Mouse (Mus musculus): ENCODE results near the gene Fam186a. TPM values are rescaled to one million over a fixed set of nuclear protein-coding genes. Genes with fewer than 3 reads are reported as not detected.
"Not testable (repeated sequence)": the region's sequence is repeated elsewhere in the genome, so short reads cannot be mapped to it uniquely, and the experiment has no call there.

The Fam186a gene
- total RNA-seq, 2 experiments from 2014 or later = not detected

GRCm38 (mm10) chr15:99937841-99938240 is 29.0 kb downstream of the Fam186a start:
- ATAC-seq (replicated peaks; ENCODE audit: low FRiP score, poor library complexity, severe bottlenecking) = no peak

- no peak for ATAC-seq (replicated peaks; ENCODE audit: low FRiP score, poor library complexity, severe bottlenecking)
Measured at GRCm38 (mm10) chr15:99936659-99937058, 30.2 kb downstream of the Fam186a start.

DNA sequence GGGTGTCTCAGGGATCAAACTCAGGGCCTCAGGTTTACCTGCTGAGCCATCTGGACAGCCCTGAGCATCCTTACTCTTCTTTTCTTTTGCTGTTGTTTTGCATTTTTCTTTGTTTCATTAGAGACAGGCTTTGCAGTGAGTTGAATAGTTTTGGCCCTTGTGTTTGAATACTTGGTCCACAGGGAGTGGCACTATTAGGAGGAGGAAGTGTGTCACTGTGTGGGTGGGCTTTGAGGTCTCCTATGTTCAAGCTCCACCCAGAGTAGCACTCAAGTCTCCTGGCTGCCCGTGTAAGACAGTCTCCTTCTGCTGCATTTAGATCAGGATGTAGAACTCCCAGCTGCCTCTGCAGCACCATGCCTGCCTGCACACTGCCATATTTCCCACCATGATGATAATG is 32.4 kb downstream of the Fam186a start:
- no peak for ATAC-seq (replicated peaks; ENCODE audit: low FRiP score, poor library complexity, severe bottlenecking)

GRCm38 (mm10) chr15:99931231-99931630 is 35.6 kb downstream of the Fam186a start:
- ATAC-seq (replicated peaks; ENCODE audit: low FRiP score, poor library complexity, severe bottlenecking) = no peak

DNA sequence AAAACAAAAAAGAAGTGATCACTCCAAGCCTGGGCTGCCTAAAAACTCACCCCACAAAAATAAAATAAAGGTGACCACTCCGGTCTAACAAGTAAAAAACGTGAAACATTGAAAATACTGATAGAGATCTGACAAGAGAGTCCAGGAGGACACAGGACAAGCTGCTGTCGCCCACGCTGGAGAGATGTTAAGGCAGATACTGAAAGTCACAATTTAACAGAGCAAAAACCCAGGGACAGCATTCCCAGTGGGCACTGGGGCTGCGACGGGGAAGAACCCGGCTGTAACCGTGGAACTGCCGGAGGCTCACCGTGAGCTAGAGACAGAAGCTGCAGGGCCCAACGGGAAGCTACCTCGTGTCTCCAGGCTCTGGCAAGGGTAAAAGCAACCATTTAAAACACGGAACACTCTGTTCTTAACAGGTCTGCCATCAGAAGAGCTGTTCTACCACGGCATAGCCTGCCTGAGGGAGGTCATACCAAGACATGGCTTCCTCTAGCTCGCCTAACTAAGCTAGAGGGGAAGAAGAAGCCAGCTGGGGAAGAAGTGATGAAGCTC is 47.2 kb downstream of the Fam186a start:
- no peak for ATAC-seq (replicated peaks; ENCODE audit: low FRiP score, poor library complexity, severe bottlenecking)

DNA sequence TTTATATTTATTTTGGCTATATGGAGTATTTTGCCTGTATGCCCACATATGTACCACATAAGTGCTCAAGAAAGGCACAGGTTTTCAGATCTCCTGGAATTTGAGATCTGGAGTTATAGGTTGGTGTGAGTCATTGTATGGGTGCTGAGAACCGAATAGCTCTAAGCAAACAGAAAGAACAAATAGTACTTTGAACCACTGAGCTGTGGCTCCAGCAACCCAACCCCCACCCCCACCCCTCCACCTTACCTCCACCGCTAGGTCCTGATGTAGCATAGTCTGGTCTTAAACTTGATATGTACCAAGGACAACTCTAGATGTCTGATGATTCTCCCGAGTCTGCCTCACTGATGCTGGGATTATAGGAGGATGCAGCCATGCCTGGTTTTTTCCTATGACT is 49.6 kb downstream of the Fam186a start:
- ATAC-seq (replicated peaks; ENCODE audit: low FRiP score, poor library complexity, severe bottlenecking) = no peak

- no peak for ATAC-seq (replicated peaks; ENCODE audit: low FRiP score, poor library complexity, severe bottlenecking)
Measured at GRCm38 (mm10) chr15:99914613-99915012, 52.2 kb downstream of the Fam186a start.

DNA sequence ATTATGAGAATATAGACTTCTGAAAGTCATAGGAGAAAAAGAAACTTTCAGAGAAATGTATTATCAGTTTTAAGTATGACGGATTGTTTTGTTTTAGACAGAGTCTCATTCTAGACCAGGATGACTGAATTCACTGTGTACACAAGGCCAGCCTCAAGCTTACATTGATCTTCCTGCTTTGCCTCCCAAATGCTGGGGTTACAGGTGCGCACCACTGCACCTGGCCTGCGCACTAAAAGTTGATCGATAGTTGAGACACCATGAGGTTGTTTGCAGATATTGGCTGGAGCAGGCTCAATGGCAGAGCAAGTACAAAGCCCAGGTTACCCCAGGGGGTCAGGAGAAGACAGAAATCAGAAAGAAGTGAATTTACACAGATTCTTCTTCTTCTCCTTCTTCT is 55.1 kb downstream of the Fam186a start:
- no peak for ATAC-seq (replicated peaks; ENCODE audit: low FRiP score, poor library complexity, severe bottlenecking)

GRCm38 (mm10) chr15:99909339-99909996 is 57.4 kb downstream of the Fam186a start:
- ATAC-seq (replicated peaks; ENCODE audit: low FRiP score, poor library complexity, severe bottlenecking) = 0 out of 2 replicates have a peak, but pooled peaks have one; percentile 25

DNA sequence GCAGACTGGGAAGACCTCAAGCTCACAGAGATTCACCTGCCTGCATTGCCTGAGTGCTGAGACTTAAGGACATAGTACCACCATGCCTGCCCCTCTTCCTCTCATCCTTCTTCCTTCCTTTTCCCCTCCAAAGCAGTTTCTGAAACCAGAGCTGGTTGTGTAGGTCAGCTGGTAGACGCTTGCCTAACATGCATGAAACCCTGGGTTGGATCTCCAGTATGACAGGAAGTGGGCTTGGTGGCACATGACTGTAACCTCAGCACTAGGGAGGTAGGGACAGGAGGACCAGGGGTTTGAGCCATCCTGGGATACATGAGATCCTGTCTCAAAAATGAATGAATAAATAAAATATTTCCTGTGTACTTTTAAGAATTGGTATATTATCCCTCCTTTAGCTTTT is 59.3 kb downstream of the Fam186a start:
- ATAC-seq (replicated peaks; ENCODE audit: low FRiP score, poor library complexity, severe bottlenecking) = no peak

DNA sequence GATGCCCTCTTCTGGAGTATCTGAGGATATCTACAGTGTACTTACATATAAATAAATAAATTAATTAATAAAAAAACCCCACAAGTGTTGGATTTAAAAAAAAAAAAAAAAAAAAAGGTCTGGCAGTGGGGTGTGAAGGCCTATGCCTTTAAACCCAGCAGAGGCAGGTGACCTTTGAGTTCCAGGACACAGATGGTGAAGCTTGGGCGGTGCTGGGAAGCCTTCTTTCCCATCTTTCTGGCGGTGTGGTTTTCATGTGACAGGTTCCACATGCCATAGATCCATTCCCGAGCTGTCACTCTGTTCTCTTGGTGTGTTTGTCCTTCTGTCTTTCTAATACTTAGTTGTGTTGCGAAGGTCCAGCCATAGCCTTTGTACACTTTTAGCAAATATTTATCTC is 59.8 kb downstream of the Fam186a start:
- no peak for ATAC-seq (replicated peaks; ENCODE audit: low FRiP score, poor library complexity, severe bottlenecking)

GRCm38 (mm10) chr15:99904841-99905240 is 62.0 kb downstream of the Fam186a start:
- ATAC-seq (replicated peaks; ENCODE audit: low FRiP score, poor library complexity, severe bottlenecking) = no peak

DNA sequence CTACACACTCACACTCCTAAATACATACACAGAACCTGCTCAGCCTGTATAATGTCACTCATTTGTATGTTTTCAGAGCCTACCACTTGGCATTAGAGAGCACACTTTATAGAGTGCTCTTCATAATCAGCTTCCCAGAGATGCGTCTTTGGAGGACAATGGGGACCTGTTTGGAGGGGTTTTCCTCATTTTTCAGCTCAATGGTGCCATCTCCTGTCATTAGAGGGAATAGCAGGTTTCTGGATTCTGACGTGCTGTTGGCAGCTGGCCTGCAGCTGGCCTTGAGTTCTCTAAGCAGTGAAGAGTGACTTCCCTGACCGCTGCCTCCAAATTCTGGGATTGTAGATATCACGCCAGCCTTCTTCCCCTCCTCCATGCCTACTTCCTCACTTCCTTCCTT is 62.5 kb downstream of the Fam186a start:
- ATAC-seq (replicated peaks; ENCODE audit: low FRiP score, poor library complexity, severe bottlenecking) = no peak

GRCm38 (mm10) chr15:99903227-99903626 is 63.6 kb downstream of the Fam186a start:
- ATAC-seq (replicated peaks; ENCODE audit: low FRiP score, poor library complexity, severe bottlenecking) = no peak

DNA sequence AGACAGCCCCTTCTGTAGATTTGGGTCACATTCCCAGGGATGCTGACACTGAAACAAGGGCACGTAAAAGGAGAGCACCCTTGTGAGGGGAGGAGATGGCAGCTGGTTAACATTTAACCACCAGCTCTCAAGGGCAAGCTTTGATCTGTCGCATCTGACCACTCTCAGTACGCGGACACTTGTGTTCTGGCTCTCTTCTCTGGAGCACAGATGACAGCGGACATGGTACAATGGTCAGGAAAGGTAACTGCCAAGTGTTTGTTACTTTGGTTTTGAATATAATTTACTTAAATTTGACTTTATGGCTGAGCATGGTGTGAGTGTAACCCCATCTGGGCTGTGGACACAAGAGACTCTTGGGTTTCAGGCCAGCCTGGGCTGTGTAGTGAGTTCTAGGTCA is 64.1 kb downstream of the Fam186a start:
- ATAC-seq (replicated peaks; ENCODE audit: low FRiP score, poor library complexity, severe bottlenecking) = no peak

GRCm38 (mm10) chr15:99896621-99897020 is 70.2 kb downstream of the Fam186a start:
- ATAC-seq (replicated peaks; ENCODE audit: low FRiP score, poor library complexity, severe bottlenecking) = no peak

- no peak for ATAC-seq (replicated peaks; ENCODE audit: low FRiP score, poor library complexity, severe bottlenecking)
Measured at GRCm38 (mm10) chr15:99891355-99891754, 75.5 kb downstream of the Fam186a start.

DNA sequence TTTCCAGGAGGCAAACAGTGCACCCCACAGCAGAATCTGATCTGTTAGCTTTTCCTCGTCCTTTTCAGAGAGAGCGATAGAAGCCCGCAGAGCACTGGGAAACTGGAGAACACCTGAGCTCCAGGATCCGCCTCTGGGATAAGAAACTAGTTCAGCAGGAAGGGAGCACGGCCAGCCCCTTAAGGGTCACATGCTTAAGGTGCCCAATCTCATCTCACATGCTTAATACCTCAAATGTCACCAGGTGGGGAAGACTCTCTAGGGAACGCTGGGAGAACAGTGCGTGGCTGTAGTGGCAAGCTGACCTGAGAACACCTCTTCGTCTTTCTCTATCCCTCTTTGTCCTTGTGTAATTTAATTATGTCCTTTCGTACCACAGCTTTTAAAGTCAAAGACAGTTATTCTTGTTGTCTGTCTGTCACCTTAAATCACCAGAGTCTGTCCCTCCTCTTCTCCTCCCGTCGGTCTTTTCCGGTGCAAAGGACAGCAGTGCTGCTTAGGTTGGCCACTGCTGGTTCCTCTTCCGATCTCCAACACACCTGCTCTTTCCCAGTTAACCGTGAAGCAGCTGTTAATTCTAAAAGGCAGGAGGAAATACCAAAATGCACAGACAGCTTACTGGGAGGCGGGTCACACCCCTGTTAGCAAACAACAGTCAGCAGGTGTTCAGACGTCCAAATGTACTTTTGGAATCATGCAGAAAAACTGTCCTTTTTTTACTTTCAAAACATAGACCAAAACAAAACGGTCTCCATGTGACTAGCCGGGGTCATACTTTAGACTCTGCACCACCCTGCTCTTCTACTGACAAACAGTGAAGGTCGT is 76.2 kb downstream of the Fam186a start:
- ATAC-seq (replicated peaks; ENCODE audit: low FRiP score, poor library complexity, severe bottlenecking) = no peak

DNA sequence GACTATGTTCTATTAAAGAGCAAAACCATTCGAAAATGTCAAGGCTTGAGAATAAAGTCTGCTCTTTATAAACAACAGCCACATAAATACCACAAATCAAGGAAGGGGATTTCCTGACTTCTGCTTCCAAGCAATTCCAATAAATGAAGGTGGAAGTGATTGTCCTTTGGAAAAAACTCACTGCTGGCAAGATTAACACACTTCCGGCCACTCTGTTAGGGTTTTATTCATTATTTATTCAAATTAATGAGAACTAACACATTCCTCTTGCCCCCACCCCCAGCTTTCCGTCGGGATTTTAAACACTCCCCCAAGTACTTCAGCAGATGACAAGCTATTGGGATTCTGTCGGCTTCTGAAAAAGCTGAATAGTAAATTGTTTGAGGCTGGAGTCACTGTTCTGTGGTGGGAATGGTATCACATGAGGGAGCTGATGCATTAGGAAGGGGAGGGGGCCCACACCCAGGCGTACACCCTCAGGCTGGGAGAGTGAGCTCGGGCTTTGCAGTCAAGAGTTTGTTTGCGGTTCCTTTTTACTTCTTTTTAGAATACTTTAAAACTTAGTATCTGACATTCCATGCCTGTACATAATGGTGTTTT is 77.5 kb downstream of the Fam186a start:
- ATAC-seq (replicated peaks; ENCODE audit: low FRiP score, poor library complexity, severe bottlenecking) = no peak

- not testable (repeated sequence) for ATAC-seq (replicated peaks; ENCODE audit: low FRiP score, poor library complexity, severe bottlenecking)
Measured at GRCm38 (mm10) chr15:99887130-99887529, 79.7 kb downstream of the Fam186a start.

DNA sequence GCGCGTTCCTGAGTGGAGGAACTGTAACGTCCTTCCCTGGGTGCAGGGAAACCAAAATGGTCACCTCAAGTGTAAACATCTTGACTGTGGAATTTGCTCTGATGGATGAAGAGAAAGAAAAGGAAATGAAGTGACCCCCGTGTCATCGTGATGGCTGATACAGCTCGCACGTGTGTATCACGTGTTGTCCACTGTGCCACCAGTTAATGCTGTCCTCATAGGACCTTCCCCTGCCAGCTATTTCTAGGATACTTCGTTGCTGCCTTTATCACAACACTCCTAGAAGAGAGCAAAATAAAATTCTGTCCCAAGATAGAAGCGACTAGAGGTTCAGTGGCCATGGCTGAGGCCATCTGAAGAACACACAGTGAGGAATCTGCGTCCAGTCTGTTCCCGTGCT is 82.8 kb downstream of the Fam186a start:
- ATAC-seq (replicated peaks; ENCODE audit: low FRiP score, poor library complexity, severe bottlenecking) = no peak

Data from erythroid progenitor cell, adult 5-6 weeks (primary cell).